Mouse (Mus musculus) heart, embryonic 13.5 days (tissue): ENCODE results near the gene Nhej1. TPM values are rescaled to one million over a fixed set of nuclear protein-coding genes. Genes with fewer than 3 reads are reported as not detected.

Experiments used
- ATAC-seq: fragments of 200-750 bp; cut with Nextera tagmentation; 2 replicates; pipeline ENCODE4 v1.8.0; 2017; ENCODE audit warnings: moderate TSS enrichment; ENCODE audit not compliant: insufficient number of reproducible peaks, low FRiP score, low TSS enrichment; ENCODE audit errors: extremely low read depth
- H3K27ac ChIP-seq: fragments of 300-500 bp; sonication (generic); replicated peaks from 2 replicates; pipeline ENCODE4 v1.5.1; 2015; ENCODE audit warnings: moderate library complexity, mild to moderate bottlenecking, inconsistent platforms
- H3K27me3 ChIP-seq: fragments of 300-500 bp; sonication (generic); replicated peaks from 2 replicates; pipeline ENCODE4 v1.6.1; 2015; ENCODE audit warnings: mild to moderate bottlenecking, inconsistent platforms
- H3K36me3 ChIP-seq: fragments of 300-500 bp; sonication (generic); 2 replicates; pipeline ENCODE4 v1.6.1; 2015; ENCODE audit warnings: mild to moderate bottlenecking, inconsistent platforms
- H3K4me1 ChIP-seq: fragments of 300-500 bp; sonication (generic); 2 replicates; pipeline ENCODE4 v1.6.1; 2015; ENCODE audit warnings: inconsistent platforms
- H3K4me2 ChIP-seq: fragments of 300-500 bp; sonication (generic); 2 replicates; pipeline ENCODE4 v1.6.1; 2015; ENCODE audit warnings: inconsistent platforms, mild to moderate bottlenecking, moderate library complexity
- H3K4me3 ChIP-seq: fragments of 300-500 bp; sonication (generic); 2 replicates; pipeline ENCODE4 v1.5.1; 2015; ENCODE audit warnings: moderate library complexity, mild to moderate bottlenecking, inconsistent platforms
- H3K9ac ChIP-seq: fragments of 300-500 bp; sonication (generic); 2 replicates; pipeline ENCODE4 v1.6.1; 2015; ENCODE audit warnings: inconsistent platforms, mild to moderate bottlenecking, moderate library complexity
- H3K9me3 ChIP-seq: fragments of 300-500 bp; sonication (generic); 2 replicates; pipeline ENCODE4 v1.6.1; 2016; ENCODE audit warnings: inconsistent platforms
- WGBS: fragments of 180-500 bp; shearing (Covaris S2); methylation state at CpG from one replicate; pipeline ENCODE4 v1.1.7; 2015; ENCODE audit warnings: mixed read lengths; 5-methylcytosine and 5-hydroxymethylcytosine counted together
- polyA plus RNA-seq: library from polyadenylated mRNA; unstranded; fragments of >200 nt; fragmentation: Nextera tagmentation; extraction: Ambion mirVana; gene quantifications from 2 replicates; pipeline ENCODE4 v1.2.1, GENCODE M21; 2015

Nhej1 gene
- polyA plus RNA-seq = 7.6 and 7.9 TPM in 2 replicates

DNA sequence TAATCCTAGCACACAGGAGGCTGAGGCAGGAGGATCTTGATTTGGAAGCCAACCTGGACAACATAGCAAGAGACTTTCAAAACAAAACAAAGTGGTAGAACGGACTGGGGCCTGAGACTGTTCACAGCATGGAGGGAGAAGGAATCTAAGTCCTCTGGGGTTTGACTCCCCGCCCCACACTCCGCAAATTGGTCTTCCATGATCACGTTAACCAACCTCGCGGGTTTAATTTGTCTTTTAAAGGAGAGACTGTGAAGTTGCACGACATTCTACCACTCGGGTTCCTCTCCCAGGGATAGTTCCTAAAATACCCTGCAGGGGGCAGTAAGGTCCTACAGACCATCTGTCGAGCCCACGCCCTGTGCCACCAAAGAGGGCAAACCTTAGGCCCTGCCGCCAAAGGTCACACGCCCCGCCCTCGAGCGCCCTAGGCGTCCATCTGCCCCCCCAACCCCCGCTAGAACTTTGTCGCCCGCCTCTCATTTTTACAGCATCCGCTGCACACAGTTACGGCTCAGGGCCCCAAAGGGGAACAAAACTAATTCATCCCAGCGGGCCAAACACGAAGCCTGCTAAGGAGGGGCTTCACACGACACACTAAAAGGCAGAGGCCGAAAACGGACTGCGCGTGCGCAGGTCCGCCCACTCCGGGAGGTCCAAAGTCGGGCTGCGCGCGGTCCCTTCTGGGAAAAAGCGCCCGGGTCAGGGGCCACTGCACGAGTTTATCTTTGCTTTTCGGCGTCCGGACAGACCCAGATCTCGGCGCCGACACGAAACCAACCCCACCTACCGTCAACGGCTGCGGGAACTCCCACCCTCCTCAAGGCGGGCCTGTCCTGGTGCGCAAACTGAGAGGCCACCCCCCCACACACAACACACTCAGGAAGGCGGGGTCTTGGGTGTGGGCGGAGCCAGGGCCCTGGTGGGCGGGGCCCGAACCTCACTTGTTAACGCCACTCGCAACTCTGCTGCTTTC lies at the start of gene Nhej1:
TSS of gene Nhej1 (minus strand) at position 855 of the 976 bp plus-strand sequence.
- peak; percentile 94 for ATAC-seq
- peak within 1 kb of the TSS; percentile 97 for H3K27ac ChIP-seq
- peak within 1 kb of the TSS; percentile 84 for H3K9ac ChIP-seq
- no peaks in the 10 kb centered on the region for H3K36me3 ChIP-seq
- peaks cover 4% of the 10 kb centered on the region; the same call in 1 of the 2 replicates for H3K27me3 ChIP-seq
- 1% methylated on average over 56 of the region's 56 CpGs for WGBS
- no peaks in the 10 kb centered on the region for H3K9me3 ChIP-seq
- H3K4me1 ChIP-seq = peaks cover 13% of the 10 kb centered on the region
- peak within 1 kb of the TSS; percentile 63 for H3K4me3 ChIP-seq
- peak within 1 kb of the TSS; percentile 70 for H3K4me2 ChIP-seq

DNA sequence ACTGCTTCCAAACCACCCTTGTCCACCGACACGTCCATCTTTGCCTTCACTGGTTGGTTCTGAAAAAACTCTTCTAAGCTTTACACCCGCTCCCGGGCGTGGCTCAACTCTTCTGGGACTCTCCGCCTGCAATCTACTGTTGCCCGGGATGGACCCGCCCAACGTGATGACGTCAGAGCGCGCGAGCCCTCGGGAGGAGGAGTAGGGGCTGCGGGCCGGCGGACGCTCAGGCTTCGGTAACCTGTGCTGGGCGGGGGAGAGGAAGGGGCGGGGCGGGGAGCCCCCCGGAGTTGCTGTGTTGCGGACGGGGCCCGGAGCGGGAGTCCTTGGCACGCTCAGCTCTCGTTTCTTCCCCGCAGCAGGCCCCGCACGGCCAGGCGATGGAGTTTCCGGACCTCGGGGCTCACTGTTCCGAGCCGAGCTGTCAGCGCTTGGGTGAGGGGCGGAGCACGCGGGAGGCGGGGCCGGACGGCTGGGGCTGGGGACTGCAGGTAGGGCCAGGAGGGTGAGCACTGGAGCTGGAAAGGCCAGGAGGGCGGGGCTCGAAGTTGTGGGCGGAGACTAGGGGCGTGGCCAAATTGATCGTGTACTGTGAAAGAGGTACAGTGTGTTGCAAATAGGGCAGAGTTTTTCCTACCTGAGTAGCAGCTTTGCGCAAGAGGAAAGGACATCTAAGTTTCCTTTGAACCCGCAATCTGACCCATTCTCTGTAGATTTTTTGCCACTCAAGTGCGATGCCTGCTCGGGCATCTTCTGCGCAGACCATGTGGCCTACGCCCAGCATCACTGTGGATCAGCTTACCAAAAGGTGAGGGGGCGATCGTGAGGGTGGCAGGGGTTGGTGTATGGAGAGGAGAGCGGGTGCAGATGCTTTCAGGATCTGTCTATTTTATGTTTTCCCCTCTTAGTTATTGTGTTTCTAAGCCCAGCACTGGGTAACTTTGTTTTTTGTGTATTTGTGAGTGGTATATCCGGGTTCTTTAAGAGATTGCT lies 43.8 kb upstream of the Nhej1 start, which contains the start of gene Zfand2b:
TSS of gene Zfand2b (plus strand) at position 175 of the 993 bp plus-strand sequence.
- Histone ChIP-seq H3K9ac (peak within 1 kb of the TSS; percentile 86), H3K27ac (peak within 1 kb of the TSS; percentile 87), H3K4me2 (peak within 1 kb of the TSS; percentile 83), H3K9me3 (no peaks in the 10 kb centered on the region), H3K27me3 (no peaks in the 10 kb centered on the region), H3K4me1 (peaks cover 15% of the 10 kb centered on the region), H3K4me3 (peak within 1 kb of the TSS; percentile 70), H3K36me3 (peaks cover 42% of the 10 kb centered on the region)
- ATAC-seq = peak; percentile 98
- WGBS = 1% methylated on average over 59 of the region's 59 CpGs

DNA sequence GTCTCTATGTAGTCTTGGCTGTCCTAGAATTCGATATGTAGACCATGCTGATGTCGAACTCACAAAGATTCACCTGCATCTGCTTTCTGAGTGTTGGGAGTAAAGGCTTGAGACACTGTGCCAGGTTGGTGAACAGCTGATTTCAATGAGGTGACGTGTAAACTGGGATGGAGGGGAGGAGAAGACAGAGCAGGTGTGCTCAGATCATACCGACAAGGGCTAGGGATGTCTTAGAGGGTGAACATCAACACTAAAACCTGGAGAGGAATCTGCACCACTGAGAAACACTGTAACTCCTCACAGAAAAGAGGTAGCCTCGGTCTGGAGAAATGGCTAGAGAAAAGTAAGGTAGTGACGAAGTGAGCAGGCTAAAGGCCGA lies 43.1 kb upstream of the Nhej1 start:
- H3K36me3 ChIP-seq = peaks cover 36% of the 10 kb centered on the region
- WGBS = 8% methylated on average over 7 of the region's 7 CpGs
- H3K4me3 ChIP-seq = peak overlapping the region; percentile 70
- peak overlapping the region; percentile 86 for H3K9ac ChIP-seq
- H3K4me2 ChIP-seq = peak overlapping the region; percentile 83
- H3K27me3 ChIP-seq = no peaks in the 10 kb centered on the region
- ATAC-seq = no peak
- peaks cover 15% of the 10 kb centered on the region for H3K4me1 ChIP-seq
- H3K9me3 ChIP-seq = no peaks in the 10 kb centered on the region
- H3K27ac ChIP-seq = peak overlapping the region; percentile 87

DNA sequence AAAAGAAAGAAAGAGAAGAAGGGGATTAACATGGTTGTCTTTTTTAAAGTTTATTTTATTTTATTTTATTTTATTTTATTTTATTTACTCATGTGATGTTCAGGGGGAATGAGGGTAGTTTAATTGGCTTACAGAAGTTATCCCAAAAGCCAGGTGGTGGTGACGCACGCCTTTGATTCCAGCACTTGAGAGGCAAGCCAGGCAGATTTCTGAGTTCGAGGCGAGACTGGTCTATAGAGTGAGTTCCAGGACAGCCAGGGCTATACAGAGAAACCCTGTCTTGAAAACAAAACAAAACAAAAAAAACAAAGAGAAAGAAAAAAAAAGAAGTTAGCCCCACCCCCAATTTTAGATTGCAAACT lies 35.2 kb upstream of the Nhej1 start:
- ATAC-seq = no peak
- H3K4me2 ChIP-seq = no peak overlapping the region
- H3K27ac ChIP-seq = no peak overlapping the region
- H3K4me1 ChIP-seq = no peaks in the 10 kb centered on the region
- WGBS = 53% methylated on average over 4 of the region's 4 CpGs
- no peaks in the 10 kb centered on the region for H3K36me3 ChIP-seq
- no peak overlapping the region for H3K4me3 ChIP-seq
- H3K9ac ChIP-seq = no peak overlapping the region
- H3K9me3 ChIP-seq = no peaks in the 10 kb centered on the region
- H3K27me3 ChIP-seq = no peaks in the 10 kb centered on the region

DNA sequence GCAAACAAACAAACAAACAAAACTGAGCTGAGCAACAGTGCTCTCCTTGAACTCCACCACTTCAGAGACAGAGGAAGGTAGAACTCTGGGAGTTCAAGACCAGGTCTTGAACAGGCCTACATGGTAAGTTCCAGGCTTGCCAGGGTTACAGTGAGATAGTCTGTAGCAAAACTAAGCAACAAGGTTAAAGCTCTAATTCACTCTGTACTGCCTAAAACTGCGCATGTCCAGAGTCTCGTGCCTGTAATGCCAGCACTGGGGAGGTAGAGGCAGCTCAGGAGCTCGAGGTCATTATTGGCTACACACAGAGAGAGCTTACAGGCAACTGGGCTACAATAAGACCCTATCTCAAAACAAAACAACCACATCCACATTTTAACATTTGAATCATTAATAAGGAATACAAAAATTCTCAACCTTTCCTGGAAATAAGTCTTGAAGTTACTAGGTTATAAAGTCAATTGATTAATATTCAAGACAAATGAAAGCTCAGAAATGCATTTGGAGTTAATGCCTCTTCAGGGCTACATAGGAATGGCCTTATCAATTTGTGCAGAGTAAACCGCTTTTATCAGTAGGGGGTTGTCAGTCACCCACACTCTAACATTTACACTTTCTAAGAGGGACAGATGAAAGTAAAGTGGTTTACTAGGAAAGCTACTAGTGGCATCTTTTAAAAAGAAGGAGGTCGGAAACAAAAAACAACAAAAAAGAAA lies 34.7 kb upstream of the Nhej1 start:
- no peak for ATAC-seq
- Histone ChIP-seq H3K27me3 (no peaks in the 10 kb centered on the region), H3K4me2 (no peak overlapping the region), H3K27ac (no peak overlapping the region), H3K9me3 (no peaks in the 10 kb centered on the region), H3K36me3 (no peaks in the 10 kb centered on the region), H3K4me3 (no peak overlapping the region), H3K9ac (no peak overlapping the region), H3K4me1 (no peaks in the 10 kb centered on the region)
- WGBS = 45% methylated on average over 5 of the region's 5 CpGs

DNA sequence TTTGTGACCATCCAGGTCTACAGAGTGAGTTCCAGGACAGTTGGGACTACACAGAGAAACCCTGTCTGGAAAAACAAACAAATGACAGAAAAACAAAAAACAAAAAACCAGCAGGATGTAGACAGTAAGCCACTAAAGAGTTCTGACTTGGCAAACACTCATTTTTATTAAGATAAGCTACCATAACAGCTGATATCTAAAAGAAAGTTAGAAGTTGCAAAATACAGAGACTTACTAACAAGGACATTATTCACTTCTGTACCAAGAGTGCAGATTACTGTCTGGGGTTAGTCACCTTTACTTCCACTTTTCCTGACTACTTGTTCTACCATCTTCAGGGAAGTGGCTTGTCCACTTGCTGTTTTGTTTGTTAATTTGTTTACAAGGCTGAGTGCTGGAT lies 34.0 kb upstream of the Nhej1 start:
- no peak for ATAC-seq
- no peaks in the 10 kb centered on the region for H3K27me3 ChIP-seq
- H3K4me3 ChIP-seq = no peak overlapping the region
- no peaks in the 10 kb centered on the region for H3K4me1 ChIP-seq
- H3K4me2 ChIP-seq = no peak overlapping the region
- H3K9me3 ChIP-seq = no peaks in the 10 kb centered on the region
- no peak overlapping the region for H3K27ac ChIP-seq
- H3K9ac ChIP-seq = no peak overlapping the region
- H3K36me3 ChIP-seq = no peaks in the 10 kb centered on the region

DNA sequence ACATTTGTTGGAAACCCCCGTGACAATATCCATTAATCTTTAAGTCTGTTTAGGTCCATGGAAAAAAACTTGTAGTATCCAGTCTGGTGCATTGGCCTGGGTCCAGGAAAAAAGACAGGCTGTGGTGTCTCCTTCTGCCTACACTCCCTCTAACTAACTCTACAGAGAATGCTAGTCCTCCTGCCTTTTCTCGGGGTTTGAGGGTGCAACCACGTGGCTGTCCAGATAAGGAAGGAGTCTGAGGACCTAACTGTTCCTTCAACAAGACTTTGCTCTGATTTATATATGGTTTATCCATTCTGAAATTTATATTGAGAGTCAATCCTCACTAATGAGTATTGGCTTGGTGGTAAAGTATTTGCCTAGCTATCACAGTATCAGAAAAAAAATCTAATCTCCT lies 30.8 kb upstream of the Nhej1 start:
- no peak for ATAC-seq
- Histone ChIP-seq H3K36me3 (no peaks in the 10 kb centered on the region), H3K9me3 (no peaks in the 10 kb centered on the region), H3K27me3 (no peaks in the 10 kb centered on the region), H3K4me3 (no peak overlapping the region), H3K4me1 (no peaks in the 10 kb centered on the region), H3K4me2 (no peak overlapping the region), H3K9ac (no peak overlapping the region), H3K27ac (no peak overlapping the region)
- 32% methylated on average over 3 of the region's 3 CpGs for WGBS

DNA sequence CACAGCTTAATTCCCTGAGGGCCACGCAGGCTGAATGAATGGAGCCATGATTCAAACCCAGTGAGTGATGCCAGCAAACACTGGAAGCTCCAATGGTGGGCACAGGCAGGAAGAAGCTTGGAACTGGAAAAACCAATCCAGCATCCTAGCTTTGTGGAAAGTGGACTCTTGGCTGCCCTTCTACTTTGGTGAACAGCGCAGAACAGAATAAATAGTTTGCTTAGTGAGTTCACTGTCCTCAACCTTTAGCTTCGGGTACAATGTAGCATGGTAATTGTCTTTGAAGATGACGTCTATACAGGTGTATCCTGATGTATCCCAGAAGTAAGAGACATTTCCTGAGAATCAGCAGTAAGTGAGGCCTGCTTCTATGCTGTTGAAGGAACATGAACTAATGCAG lies 23.7 kb upstream of the Nhej1 start:
- 92% methylated on average over 4 of the region's 4 CpGs for WGBS
- no peak for ATAC-seq
- H3K9ac ChIP-seq = no peak overlapping the region
- no peaks in the 10 kb centered on the region for H3K9me3 ChIP-seq
- no peak overlapping the region for H3K4me2 ChIP-seq
- peaks cover 62% of the 10 kb centered on the region for H3K36me3 ChIP-seq
- no peak overlapping the region for H3K27ac ChIP-seq
- peaks cover 6% of the 10 kb centered on the region for H3K4me1 ChIP-seq
- no peaks in the 10 kb centered on the region for H3K27me3 ChIP-seq
- no peak overlapping the region for H3K4me3 ChIP-seq

DNA sequence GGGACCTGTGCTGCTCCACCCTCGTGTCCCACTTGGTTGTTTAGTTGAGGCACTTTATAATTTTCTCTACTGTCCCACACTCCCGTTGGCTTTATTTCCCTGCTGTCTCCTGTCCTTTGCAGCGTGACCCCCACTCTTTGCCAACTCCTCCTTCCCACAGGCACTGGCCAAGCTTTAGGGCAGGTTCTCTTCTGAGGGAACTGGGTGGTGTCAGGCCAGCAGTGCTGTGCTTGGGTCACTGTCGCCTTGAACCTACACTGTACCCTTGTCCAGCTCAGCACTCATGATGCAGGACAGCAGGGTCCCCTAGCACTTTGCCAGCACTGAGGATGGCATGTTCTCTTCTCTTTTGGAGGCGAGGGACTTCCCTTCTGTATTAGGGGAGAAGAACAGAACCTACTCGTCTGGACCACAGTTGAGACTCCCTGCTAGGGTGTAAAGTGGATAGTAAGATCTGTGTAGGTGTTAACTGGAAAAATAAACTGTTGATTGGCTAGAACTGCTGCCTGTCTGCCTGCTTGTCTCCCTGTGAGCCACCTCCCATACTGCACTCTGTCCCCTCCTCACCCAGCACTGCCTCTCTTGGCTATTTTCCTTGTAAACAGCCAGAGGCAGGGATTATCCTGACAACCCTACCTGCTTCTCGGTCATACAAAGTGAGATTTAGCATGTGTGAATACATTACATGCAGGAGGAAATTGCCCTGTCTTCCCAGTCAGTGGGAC lies 22.6 kb upstream of the Nhej1 start:
- peaks cover 12% of the 10 kb centered on the region for H3K4me1 ChIP-seq
- H3K9me3 ChIP-seq = no peaks in the 10 kb centered on the region
- peaks cover 62% of the 10 kb centered on the region for H3K36me3 ChIP-seq
- 69% methylated on average over 7 of the region's 7 CpGs for WGBS
- no peak overlapping the region for H3K4me2 ChIP-seq
- no peak overlapping the region for H3K4me3 ChIP-seq
- no peak for ATAC-seq
- H3K9ac ChIP-seq = peak overlapping the region; percentile 15; the same call in 1 of the 2 replicates
- H3K27ac ChIP-seq = no peak overlapping the region
- no peaks in the 10 kb centered on the region for H3K27me3 ChIP-seq

DNA sequence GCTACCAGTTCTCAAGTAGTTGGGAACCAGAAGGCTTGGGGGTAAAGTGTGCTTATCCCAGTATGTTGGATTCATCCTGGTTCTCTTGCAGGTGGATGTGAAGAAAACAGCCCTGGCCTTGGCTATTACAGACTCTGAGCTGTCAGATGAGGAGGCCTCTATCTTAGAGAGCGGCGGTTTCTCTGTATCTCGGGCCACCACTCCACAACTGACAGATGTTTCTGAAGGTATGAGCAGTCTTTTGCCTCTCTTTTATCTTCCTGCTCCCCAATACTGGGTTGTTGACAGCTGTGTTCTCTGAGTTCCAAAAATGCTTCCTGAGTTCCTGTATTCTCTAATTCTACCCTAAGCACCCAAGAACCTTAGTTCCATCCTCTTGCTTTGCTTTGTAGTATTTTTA lies 20.6 kb upstream of the Nhej1 start:
- no peak for ATAC-seq
- Histone ChIP-seq H3K36me3 (peaks cover 62% of the 10 kb centered on the region), H3K27ac (no peak overlapping the region), H3K27me3 (no peaks in the 10 kb centered on the region), H3K4me3 (no peak overlapping the region), H3K9ac (no peak overlapping the region), H3K9me3 (no peaks in the 10 kb centered on the region), H3K4me1 (peaks cover 17% of the 10 kb centered on the region), H3K4me2 (no peak overlapping the region)
- 80% methylated on average over 3 of the region's 3 CpGs for WGBS
